Mouse (Mus musculus) embryonic facial prominence, embryonic 12.5 days (tissue): ENCODE data around the gene Zfp729a. TPM values are rescaled to one million over a fixed set of nuclear protein-coding genes. Genes with fewer than 3 reads are reported as not detected.
"Not testable (repeated sequence)": the region's sequence is repeated elsewhere in the genome, so short reads cannot be mapped to it uniquely, and the experiment has no call there.

Experiments
- ATAC-seq: fragments of 200-750 bp; cut with Nextera tagmentation; 2 replicates; pipeline ENCODE4 v1.8.0; 2017; ENCODE audit not compliant: insufficient number of reproducible peaks, insufficient read depth, low FRiP score, low TSS enrichment
- H3K27ac ChIP-seq: fragments of 300-500 bp; sonication (generic); 2 replicates; pipeline ENCODE4 v1.5.1; 2016; ENCODE audit warnings: mild to moderate bottlenecking
- H3K27me3 ChIP-seq: fragments of 300-500 bp; sonication (generic); 2 replicates; pipeline ENCODE4 v1.6.1; 2016; ENCODE audit warnings: mild to moderate bottlenecking, moderate library complexity
- H3K36me3 ChIP-seq: fragments of 300-500 bp; sonication (generic); 2 replicates; pipeline ENCODE4 v1.6.1; 2016; ENCODE audit warnings: mild to moderate bottlenecking
- H3K4me1 ChIP-seq: fragments of 300-500 bp; sonication (generic); 2 replicates; pipeline ENCODE4 v1.6.1; 2016
- H3K4me2 ChIP-seq: fragments of 300-500 bp; sonication (generic); replicated peaks from 2 replicates; pipeline ENCODE4 v1.6.1; 2016; ENCODE audit warnings: mild to moderate bottlenecking, moderate library complexity
- H3K4me3 ChIP-seq: fragments of 300-500 bp; sonication (generic); 2 replicates; pipeline ENCODE4 v1.5.1; 2016; ENCODE audit warnings: mild to moderate bottlenecking
- H3K9ac ChIP-seq: fragments of 300-500 bp; sonication (generic); 2 replicates; pipeline ENCODE4 v1.6.1; 2016; ENCODE audit warnings: mild to moderate bottlenecking, moderate library complexity
- H3K9me3 ChIP-seq: fragments of 300-500 bp; sonication (generic); 2 replicates; pipeline ENCODE4 v1.6.1; 2016; ENCODE audit warnings: mild to moderate bottlenecking, moderate library complexity
- WGBS: fragments of 180-500 bp; shearing (Covaris S2); methylation state at CpG from one replicate; pipeline ENCODE4 v1.1.7; 2016; 5-methylcytosine and 5-hydroxymethylcytosine counted together
- polyA plus RNA-seq: library from polyadenylated mRNA; unstranded; fragments of >200 nt; fragmentation: Nextera tagmentation; extraction: Ambion mirVana; gene quantifications from 2 replicates; pipeline ENCODE4 v1.2.1, GENCODE M21; 2016

The Zfp729a gene
- polyA plus RNA-seq: 3.2 and 3.8 TPM in 2 replicates

- under 1% methylated on average over 19 of the region's 19 CpGs for WGBS
- no peaks in the 10 kb centered on the region for H3K9me3 ChIP-seq
- no peaks in the 10 kb centered on the region for H3K27me3 ChIP-seq
- peak within 1 kb of the TSS; percentile 57; the same call in 1 of the 2 replicates for H3K27ac ChIP-seq
- H3K4me1 ChIP-seq: no peaks in the 10 kb centered on the region
- H3K4me2 ChIP-seq: peak within 1 kb of the TSS; percentile 51
- no peaks in the 10 kb centered on the region for H3K36me3 ChIP-seq
- H3K9ac ChIP-seq: peak within 1 kb of the TSS; percentile 75
- ATAC-seq: peak; percentile 97
- H3K4me3 ChIP-seq: peak within 1 kb of the TSS; percentile 92
Observed at GRCm38 (mm10) chr13:67637294-67638007, at the start of gene Zfp729a, which contains the start of gene Gm49345. Gene Zfp729a (minus strand): TSS chr13:67637791. Gene Gm49345 (minus strand): TSS chr13:67637769.

DNA sequence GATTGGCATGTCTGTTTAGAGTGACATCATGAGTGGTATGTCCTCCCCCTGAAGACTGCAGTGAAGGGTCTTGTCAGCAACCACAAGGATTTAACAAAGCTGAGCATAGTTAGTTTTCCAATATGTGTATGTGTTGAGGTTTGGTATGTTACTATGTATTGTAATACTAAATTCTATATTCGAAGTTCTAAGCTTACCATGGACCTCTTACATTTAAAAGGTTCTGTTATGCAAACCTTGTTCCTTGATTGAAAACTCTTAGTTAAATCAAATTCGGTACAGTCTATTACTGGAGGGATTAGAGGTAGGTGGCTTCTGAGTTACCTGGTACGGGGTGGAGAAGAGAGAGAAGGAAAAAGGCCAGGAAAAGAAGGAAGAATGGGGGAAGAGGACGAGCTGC lies 49.4 kb upstream of the Zfp729a start, which contains the start of gene Zfp738:
Zfp738 (minus strand) TSS at position 101 of the 400 bp plus-strand sequence.
- H3K4me1 ChIP-seq: no peaks in the 10 kb centered on the region
- no peak for ATAC-seq
- 76% methylated on average over 4 of the region's 4 CpGs for WGBS

GRCm38 (mm10) chr13:67683841-67684240 lies 46.2 kb upstream of the Zfp729a start:
- H3K27me3 ChIP-seq, H3K36me3 ChIP-seq, H3K27ac ChIP-seq, H3K4me1 ChIP-seq, ATAC-seq, H3K9me3 ChIP-seq: not testable (repeated sequence)
- 74% methylated on average over 2 of the region's 2 CpGs for WGBS
- peak overlapping the region; percentile 79; the same call in 1 of the 2 replicates for H3K4me3 ChIP-seq
- peak overlapping the region; percentile 77; the same call in 1 of the 2 replicates for H3K9ac ChIP-seq
- peak overlapping the region; percentile 61 for H3K4me2 ChIP-seq

More for the DNA sequence above, 49.4 kb upstream of the Zfp729a start, which contains the start of gene Zfp738:
- Histone ChIP-seq H3K9me3 (no peaks in the 10 kb centered on the region), H3K4me2 (no peak within 1 kb of the TSS), H3K9ac (no peak within 1 kb of the TSS), H3K27ac (no peak within 1 kb of the TSS), H3K36me3 (no peaks in the 10 kb centered on the region), H3K27me3 (no peaks in the 10 kb centered on the region), H3K4me3 (no peak within 1 kb of the TSS)

DNA sequence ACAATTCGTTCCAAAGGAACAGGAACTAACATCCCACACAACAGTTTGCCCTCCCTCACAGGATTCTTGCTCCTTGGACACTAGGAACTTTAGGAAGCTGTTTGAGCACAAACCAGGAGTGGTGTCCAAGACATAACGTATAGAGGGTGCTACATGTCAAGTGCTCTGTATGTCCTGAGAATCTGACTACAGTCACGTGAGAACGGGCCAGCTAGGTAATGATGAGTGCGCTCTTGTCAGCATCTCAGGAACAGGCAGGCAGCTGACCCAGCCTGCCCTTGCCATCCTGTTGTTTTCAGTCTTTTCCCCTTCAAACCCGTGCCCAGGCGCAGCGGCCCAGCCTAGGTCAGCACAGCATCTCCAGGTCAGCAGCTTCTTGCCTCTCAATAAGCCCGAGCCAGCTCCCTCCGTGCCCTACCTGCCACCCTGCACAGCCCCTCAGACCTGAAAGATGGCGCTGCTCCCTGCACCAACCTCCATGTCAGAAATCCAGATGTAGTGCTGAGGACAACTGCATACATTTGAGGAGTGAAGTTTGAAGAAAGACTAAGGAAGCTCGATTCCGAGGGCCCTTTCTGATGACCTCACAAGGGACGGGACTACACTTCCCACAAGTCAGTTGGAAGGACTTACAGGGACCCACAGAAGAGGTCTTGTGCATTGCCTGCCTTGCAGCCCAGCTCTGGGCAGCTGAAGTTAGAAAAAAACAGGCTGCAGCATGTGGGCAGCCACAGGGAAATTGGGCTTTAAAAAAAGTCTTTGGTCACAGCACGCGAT lies 45.6 kb upstream of the Zfp729a start:
- Histone ChIP-seq H3K4me3 (peak overlapping the region; percentile 79), H3K4me2 (peak overlapping the region; percentile 61), H3K9ac (peak overlapping the region; percentile 77)
- H3K4me1 ChIP-seq, H3K27me3 ChIP-seq, H3K9me3 ChIP-seq, H3K36me3 ChIP-seq, H3K27ac ChIP-seq: not testable (repeated sequence)
- ATAC-seq: peak; percentile 100
- WGBS: 12% methylated on average over 16 of the region's 16 CpGs

- H3K36me3 ChIP-seq: peaks cover 6% of the 10 kb centered on the region
- H3K4me3 ChIP-seq: no peak overlapping the region
- ATAC-seq: no peak
Observed at GRCm38 (mm10) chr13:67674902-67675301, 37.3 kb upstream of the Zfp729a start.

DNA sequence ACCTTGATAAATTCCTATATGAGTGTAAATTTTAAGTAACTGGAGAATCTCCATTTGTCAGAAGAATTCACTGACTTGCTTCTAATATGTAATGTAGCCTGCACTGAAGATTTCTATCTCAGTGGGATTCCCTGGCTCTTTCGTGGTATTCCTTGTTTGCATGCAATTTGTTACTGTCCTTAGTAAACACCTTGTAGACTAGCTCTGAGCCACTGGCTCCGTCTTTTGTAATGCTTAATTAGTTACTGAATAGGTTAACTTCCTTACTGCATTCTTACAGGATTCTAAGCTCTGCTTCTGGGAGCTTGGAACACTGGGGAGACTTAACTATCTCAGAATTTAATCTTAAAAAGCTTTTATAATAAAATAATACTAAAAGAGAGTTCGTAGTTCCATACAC lies 14.9 kb upstream of the Zfp729a start:
- Histone ChIP-seq H3K9ac (no peak overlapping the region), H3K4me1 (no peaks in the 10 kb centered on the region), H3K4me3 (no peak overlapping the region), H3K36me3 (no peaks in the 10 kb centered on the region), H3K27me3 (no peaks in the 10 kb centered on the region), H3K9me3 (no peaks in the 10 kb centered on the region), H3K4me2 (no peak overlapping the region), H3K27ac (no peak overlapping the region)
- ATAC-seq: no peak
- WGBS: 35% methylated on average over 3 of the region's 3 CpGs

More at GRCm38 (mm10) chr13:67674902-67675301, 37.3 kb upstream of the Zfp729a start:
- no peak overlapping the region for H3K27ac ChIP-seq
- WGBS: 93% methylated on average over 2 of the region's 2 CpGs
- no peaks in the 10 kb centered on the region for H3K27me3 ChIP-seq
- no peaks in the 10 kb centered on the region for H3K9me3 ChIP-seq
- no peak overlapping the region for H3K9ac ChIP-seq
- H3K4me2 ChIP-seq: no peak overlapping the region
- H3K4me1 ChIP-seq: no peaks in the 10 kb centered on the region

DNA sequence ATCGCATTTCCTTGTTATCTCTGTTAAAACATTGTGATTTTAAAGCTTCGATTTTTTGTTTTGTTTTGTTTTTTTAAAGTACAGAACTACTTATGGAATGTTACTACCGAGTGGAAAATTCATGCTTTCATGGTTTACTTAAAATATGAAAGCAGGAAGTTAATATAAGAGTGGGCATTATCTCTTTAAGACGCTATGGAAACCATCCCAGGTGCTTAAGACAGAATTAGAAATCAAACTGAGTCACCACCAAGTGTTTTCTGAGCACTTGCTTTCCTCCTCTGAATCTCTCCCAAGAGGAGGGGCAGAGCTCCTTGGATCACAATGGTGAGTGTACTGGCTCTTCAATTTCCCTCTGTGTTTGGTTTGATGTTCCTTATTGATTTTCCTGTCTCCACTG lies 27.5 kb downstream of the Zfp729a start:
- peaks cover 4% of the 10 kb centered on the region; the same call in 1 of the 2 replicates for H3K9me3 ChIP-seq
- no peaks in the 10 kb centered on the region for H3K27me3 ChIP-seq
- 95% methylated on average over 4 of the region's 4 CpGs for WGBS
- H3K4me1 ChIP-seq: peaks cover 5% of the 10 kb centered on the region
- H3K4me3 ChIP-seq: no peak overlapping the region
- ATAC-seq: no peak
- no peaks in the 10 kb centered on the region for H3K36me3 ChIP-seq
- H3K9ac ChIP-seq: no peak overlapping the region
- H3K4me2 ChIP-seq: no peak overlapping the region
- no peak overlapping the region for H3K27ac ChIP-seq

DNA sequence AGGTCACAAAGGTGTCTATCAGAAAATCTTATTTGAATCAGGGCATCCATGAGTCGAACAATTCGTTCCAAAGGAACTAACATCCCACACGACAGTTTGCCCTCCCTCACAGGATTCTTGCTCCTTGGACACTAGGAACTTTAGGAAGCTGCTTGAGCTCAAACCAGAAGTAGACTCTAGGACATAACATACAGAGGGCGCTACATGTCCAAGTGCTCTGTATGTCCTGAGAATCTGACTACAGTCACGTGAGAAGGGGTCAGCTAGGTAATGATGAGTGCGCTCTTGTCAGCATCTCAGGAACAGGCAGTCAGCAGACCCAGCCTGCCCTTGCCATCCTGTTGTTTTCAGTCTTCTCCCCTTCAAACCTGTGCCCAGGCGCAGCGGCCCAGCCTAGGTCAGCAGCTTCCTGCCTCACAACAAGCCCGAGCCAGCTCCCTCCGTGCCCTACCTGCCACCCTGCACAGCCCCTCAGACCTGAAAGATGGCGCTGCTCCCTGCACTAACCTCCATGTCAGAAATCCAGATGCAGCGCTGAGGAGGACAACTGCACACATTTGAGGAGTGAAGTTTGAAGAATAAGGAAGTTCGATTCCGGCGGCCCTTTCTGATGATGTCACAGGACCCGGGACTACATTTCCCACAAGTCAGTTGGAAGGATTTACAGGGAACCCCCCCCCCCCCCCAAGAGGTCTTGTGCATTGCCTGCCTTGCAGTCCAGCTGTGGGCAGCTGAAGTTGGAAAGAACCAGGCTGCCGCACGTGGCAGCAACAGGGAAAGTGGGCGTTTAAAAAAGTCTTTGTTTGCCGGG lies 28.3 kb downstream of the Zfp729a start, which contains the start of gene Zfp729b:
Zfp729b (minus strand) TSS at position 642 of the 811 bp plus-strand sequence.
- peak; percentile 94 for ATAC-seq
- Histone ChIP-seq H3K9me3 (peaks cover 4% of the 10 kb centered on the region; the same call in 1 of the 2 replicates), H3K36me3 (no peaks in the 10 kb centered on the region), H3K27me3 (no peaks in the 10 kb centered on the region), H3K4me3 (peak within 1 kb of the TSS; percentile 76), H3K4me1 (peaks cover 5% of the 10 kb centered on the region), H3K9ac (peak within 1 kb of the TSS; percentile 72), H3K4me2 (peak within 1 kb of the TSS; percentile 61), H3K27ac (peak within 1 kb of the TSS; percentile 60; the same call in 1 of the 2 replicates)
- 4% methylated on average over 20 of the region's 20 CpGs for WGBS

GRCm38 (mm10) chr13:67572591-67573189 lies 64.9 kb downstream of the Zfp729a start:
- no peak overlapping the region for H3K4me3 ChIP-seq
- H3K4me2 ChIP-seq: no peak overlapping the region
- no peak for ATAC-seq
- no peak overlapping the region for H3K27ac ChIP-seq
- no peaks in the 10 kb centered on the region for H3K36me3 ChIP-seq
- WGBS: 70% methylated on average over 5 of the region's 5 CpGs
- H3K9ac ChIP-seq: no peak overlapping the region
- no peaks in the 10 kb centered on the region for H3K9me3 ChIP-seq
- H3K4me1 ChIP-seq: no peaks in the 10 kb centered on the region
- H3K27me3 ChIP-seq: no peaks in the 10 kb centered on the region
